Mouse (Mus musculus) erythroblast, embryonic 14.5 days (primary cell): ENCODE data around the gene Hnrnpul2. TPM values are rescaled to one million over a fixed set of nuclear protein-coding genes. Genes with fewer than 3 reads are reported as not detected.

Experiments
- H3K27me3 ChIP-seq: 2 replicates; pipeline ENCODE4 v1.6.1; 2012; ENCODE audit warnings: inconsistent platforms; ENCODE audit not compliant: control insufficient read depth
- H3K36me3 ChIP-seq: 2 replicates; pipeline ENCODE4 v1.6.1; 2012; ENCODE audit warnings: mild to moderate bottlenecking, inconsistent platforms; ENCODE audit not compliant: control insufficient read depth
- H3K4me1 ChIP-seq: 2 replicates; pipeline ENCODE4 v1.6.1; 2012; ENCODE audit warnings: inconsistent platforms; ENCODE audit not compliant: control insufficient read depth
- H3K4me3 ChIP-seq: replicated peaks from 2 replicates; pipeline ENCODE3; 2012; ENCODE audit warnings: moderate library complexity, mild to moderate bottlenecking, inconsistent platforms
- H3K9me3 ChIP-seq: 2 replicates; pipeline ENCODE4 v1.6.1; 2012; ENCODE audit warnings: low read length, inconsistent platforms, mixed read lengths; ENCODE audit not compliant: control insufficient read depth
- GATA1 ChIP-seq: IDR thresholded peaks from 2 replicates; pipeline ENCODE4 v1.6.1; 2012; ENCODE audit warnings: low read length, inconsistent platforms, mixed read lengths
- TAL1 ChIP-seq: IDR thresholded peaks from 3 replicates; pipeline ENCODE4 v1.6.1; 2012; ENCODE audit warnings: low read length, inconsistent platforms, mixed read lengths
- polyA plus RNA-seq: library from polyadenylated mRNA; stranded (reverse); fragments of >175 nt; gene quantifications from 2 replicates; pipeline ENCODE4 v1.2.3, GENCODE M21; 2012

The Hnrnpul2 gene
- polyA plus RNA-seq, 1 experiment: 10.2 TPM

DNA sequence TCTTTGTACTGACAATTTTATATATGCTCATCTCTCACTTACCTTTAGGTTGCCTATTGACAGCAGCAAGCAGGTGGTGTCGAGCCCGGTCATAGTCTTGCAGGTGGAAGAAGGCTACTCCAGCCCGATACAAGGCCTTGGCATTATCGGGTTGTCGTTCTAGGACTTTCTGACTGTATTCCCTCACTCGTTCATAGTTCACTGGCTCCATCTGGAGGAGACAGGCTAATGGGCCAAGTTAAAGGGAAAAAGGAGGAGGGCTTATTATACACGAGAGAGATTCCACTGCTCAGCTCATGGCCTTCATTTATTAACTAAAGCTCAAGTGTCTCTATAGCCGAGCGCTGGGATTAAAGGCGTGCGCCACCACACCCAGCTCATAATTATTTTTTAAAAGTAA, 4.0 kb upstream of the Hnrnpul2 start:
- Histone ChIP-seq H3K36me3 (peaks cover 70% of the 10 kb centered on the region), H3K27me3 (no peaks in the 10 kb centered on the region), H3K4me3 (no peak overlapping the region), H3K4me1 (peaks cover 37% of the 10 kb centered on the region), H3K9me3 (no peaks in the 10 kb centered on the region)
- TF ChIP-seq TAL1 (no peak), GATA1 (no peak)

DNA sequence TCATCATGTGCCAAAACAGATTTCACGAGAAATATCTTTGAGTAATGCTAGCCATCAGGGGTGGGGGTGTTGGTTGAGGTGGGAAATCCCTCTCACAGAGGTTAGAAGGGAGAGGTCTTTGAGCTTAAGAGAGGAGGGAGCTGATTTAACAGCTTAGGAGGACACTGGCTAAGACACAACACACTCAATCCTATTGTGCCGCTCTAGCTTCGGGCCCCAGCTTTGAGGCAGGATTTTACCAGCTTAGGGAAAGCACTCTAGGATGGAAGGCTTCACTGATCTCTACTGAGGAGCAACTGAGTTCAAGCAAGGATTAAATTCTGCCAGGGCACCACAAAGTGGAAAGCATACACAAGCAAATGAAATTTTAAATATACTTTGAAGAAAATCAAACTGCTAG, 2.8 kb upstream of the Hnrnpul2 start:
- H3K4me1 ChIP-seq: peaks cover 40% of the 10 kb centered on the region
- peaks cover 71% of the 10 kb centered on the region for H3K36me3 ChIP-seq
- TF ChIP-seq TAL1 (no peak), GATA1 (no peak)
- H3K9me3 ChIP-seq: no peaks in the 10 kb centered on the region
- no peaks in the 10 kb centered on the region for H3K27me3 ChIP-seq
- H3K4me3 ChIP-seq: peak overlapping the region; percentile 100

DNA sequence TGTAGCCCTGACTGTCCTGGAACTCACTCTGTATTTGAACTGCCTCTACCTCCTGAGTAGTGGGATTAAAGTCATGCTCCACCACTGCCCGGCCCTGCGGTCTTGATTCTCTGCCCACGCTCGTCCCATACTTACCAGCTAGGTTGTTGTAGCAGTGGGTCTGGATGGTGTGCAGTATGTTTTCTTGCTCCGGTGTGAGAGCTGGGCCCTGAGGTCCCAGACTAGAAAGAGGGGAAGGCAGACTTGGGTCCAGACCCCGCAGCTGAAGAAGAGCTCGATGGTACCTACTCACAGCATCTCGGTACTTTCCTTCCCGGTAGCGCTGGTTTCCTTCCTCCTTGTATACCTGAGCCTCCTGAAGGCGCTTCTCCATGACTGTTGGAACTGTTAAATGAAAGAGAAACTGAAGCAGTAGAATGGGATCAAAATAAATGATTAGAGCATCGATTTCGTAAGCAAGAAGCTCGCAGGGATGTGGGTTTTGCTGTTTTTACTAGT, 1.5 kb upstream of the Hnrnpul2 start:
- peaks cover 71% of the 10 kb centered on the region for H3K36me3 ChIP-seq
- H3K4me3 ChIP-seq: peak overlapping the region; percentile 100
- TF ChIP-seq TAL1 (no peak), GATA1 (no peak)
- no peaks in the 10 kb centered on the region for H3K27me3 ChIP-seq
- H3K9me3 ChIP-seq: no peaks in the 10 kb centered on the region
- H3K4me1 ChIP-seq: peaks cover 52% of the 10 kb centered on the region

DNA sequence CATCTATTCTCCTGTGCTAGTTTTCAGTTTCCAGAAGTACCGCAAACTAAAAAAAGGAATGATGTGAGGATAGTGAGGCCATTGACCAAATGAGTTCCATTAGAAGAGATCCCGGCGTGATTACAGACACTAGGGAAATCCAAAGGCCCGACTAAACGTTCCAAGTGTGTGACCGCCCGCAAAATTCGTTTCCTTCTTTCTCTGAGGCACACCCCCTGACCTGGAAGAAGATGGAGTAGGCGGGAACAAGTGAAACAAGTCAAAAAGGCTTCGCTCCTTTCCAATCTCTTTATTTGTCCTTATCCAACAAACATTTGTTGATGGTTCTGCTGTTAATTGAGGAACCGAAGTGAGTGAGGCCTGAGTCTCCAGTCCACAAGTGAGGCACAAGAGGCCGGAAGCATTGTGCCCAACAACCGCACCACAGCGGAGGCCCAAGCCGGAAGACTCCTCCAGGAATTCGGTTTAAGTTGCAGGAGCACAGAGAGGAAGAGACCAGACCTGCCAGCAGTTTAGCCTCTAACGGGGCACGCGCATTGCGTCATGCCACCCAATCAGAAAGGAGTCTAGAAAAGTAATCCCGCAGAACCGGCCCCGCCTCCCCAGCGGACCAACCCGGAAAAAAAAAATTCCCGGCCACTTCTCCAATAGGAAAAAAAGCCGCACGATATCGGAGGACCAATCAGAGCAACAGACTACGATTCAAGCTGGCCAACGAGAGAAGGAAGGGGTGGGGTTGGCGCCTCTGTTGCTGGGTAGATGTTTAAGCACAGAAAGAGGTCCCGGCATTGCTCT, 812 bp upstream of the Hnrnpul2 start, which contains the start of gene Ttc9c:
Ttc9c (minus strand) TSS at position 533 of the 795 bp plus-strand sequence.
- Histone ChIP-seq H3K27me3 (no peaks in the 10 kb centered on the region), H3K4me1 (peaks cover 50% of the 10 kb centered on the region), H3K9me3 (no peaks in the 10 kb centered on the region), H3K4me3 (peak within 1 kb of the TSS; percentile 100), H3K36me3 (peaks cover 71% of the 10 kb centered on the region)
- 0 out of 2 replicates have a peak, but pooled peaks have one; percentile 12 for TF ChIP-seq GATA1
- no peak for TF ChIP-seq TAL1

DNA sequence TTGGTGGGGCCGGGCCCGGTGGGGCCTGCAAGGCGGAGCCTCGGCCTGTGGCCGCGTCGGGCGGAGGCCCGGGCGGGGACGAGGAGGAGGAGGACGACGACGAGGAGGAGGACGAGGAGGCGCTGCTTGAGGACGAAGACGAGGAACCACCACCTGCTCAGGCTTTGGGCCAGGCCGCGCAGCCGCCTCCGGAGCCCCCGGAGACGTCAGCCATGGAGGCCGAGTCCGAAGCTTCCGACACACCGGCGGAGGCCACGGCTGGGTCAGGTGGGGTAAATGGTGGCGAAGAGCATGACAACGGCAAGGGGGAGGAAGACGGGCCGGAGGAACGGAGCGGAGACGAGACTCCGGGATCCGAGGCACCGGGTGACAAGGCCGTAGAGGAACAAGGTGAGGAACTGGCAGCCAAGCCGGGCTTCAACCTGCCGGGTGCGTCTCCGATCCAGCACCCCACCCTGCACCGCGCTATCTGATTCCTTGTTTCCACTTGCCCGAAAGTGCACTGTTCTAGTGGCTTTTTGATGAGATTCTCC, 680 bp downstream of the Hnrnpul2 start:
- Histone ChIP-seq H3K27me3 (no peaks in the 10 kb centered on the region), H3K4me1 (peaks cover 45% of the 10 kb centered on the region), H3K4me3 (peak overlapping the region; percentile 100), H3K9me3 (no peaks in the 10 kb centered on the region), H3K36me3 (peaks cover 72% of the 10 kb centered on the region)
- TF ChIP-seq TAL1 (no peak), GATA1 (peak; percentile 97)

DNA sequence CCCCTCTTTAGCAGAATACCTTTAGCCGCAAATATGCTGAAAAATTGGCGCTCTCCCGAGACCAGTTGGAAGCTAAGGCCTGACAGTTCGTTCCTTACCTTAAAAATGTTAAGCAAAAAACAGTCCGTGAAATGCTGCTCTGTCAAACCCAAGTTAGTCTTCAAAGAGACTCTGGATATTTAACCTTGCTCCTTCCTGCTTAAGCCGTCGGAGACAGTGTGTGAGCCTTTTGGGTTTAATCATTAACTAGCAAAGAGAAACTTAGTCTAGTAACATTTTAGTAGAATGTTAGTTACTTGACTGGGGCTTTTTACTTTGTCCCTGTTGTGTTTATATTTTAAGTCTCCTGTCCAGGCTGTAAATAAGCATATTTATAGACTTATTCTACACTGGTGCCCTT, 1.3 kb downstream of the Hnrnpul2 start:
- Histone ChIP-seq H3K9me3 (no peaks in the 10 kb centered on the region), H3K36me3 (peaks cover 73% of the 10 kb centered on the region), H3K27me3 (no peaks in the 10 kb centered on the region), H3K4me1 (peaks cover 41% of the 10 kb centered on the region), H3K4me3 (peak overlapping the region; percentile 100)
- no peak for TF ChIP-seq GATA1
- no peak for TF ChIP-seq TAL1

DNA sequence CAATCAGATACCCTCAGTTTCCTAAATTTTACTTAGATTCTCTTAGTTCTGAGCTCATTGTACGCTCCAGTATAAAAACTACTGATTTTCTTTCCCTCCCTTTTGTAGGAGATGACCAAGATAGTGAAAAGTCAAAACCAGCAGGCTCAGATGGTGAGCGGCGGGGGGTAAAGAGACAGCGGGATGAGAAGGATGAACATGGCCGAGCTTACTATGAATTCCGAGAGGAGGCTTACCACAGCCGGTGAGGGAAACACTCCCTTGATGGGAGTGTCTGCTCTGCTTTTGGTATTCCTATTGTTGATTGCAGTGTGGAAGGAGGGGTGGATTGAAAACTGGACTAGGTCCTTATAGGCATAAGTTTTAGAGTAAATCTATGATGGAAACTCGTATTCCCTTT, 2.9 kb downstream of the Hnrnpul2 start:
- H3K36me3 ChIP-seq: peaks cover 76% of the 10 kb centered on the region

DNA sequence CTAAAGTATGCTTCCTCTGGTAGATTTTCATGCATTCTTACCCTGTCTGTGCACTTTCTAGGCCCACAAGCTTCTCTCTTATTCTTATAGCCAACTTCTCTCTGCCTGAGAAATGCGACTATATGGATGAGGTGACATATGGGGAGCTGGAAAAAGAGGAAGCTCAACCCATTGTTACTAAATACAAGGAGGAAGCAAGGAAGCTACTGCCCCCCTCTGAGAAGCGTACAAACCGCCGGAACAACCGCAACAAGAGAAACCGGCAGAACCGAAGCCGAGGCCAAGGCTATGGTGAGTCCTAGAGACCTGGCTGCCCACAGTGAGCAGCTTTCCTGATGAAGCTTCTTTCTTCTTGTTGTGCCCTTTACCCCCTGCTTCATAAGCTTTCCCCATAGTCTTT, 9.8 kb downstream of the Hnrnpul2 start, which contains the start of gene AC129217.1:
AC129217.1 (plus strand) TSS at position 114 of the 400 bp plus-strand sequence.
- Histone ChIP-seq H3K36me3 (peaks cover 100% of the 10 kb centered on the region), H3K27me3 (no peaks in the 10 kb centered on the region), H3K4me1 (peaks cover 8% of the 10 kb centered on the region), H3K4me3 (no peak within 1 kb of the TSS), H3K9me3 (no peaks in the 10 kb centered on the region)
- no peak for TF ChIP-seq GATA1
- TF ChIP-seq TAL1: no peak

More for the DNA sequence above, 2.9 kb downstream of the Hnrnpul2 start:
- no peaks in the 10 kb centered on the region for H3K9me3 ChIP-seq
- peaks cover 28% of the 10 kb centered on the region for H3K4me1 ChIP-seq
- H3K27me3 ChIP-seq: no peaks in the 10 kb centered on the region
- H3K4me3 ChIP-seq: peak overlapping the region; percentile 50
- TF ChIP-seq TAL1 (no peak), GATA1 (no peak)

DNA sequence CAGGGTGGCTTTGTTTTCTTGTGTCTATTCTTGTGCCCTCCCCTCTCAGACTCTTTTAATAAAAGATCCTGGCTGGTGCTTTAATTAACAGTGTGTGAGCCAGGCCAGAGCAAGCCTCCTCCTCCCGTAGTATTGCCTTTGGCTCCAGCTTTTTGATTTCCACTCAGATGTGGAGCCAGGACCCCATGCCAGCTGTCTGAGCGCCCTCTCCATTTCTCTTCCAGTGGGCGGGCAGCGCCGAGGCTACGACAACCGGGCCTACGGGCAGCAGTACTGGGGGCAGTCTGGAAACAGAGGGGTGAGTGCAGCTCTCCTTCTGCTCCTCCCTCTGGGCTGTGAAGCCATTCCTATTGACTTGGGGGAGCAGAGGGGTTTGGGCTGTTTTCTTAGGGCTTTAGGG, 10.9 kb downstream of the Hnrnpul2 start:
- H3K9me3 ChIP-seq: no peaks in the 10 kb centered on the region
- H3K4me1 ChIP-seq: peaks cover 9% of the 10 kb centered on the region
- no peak overlapping the region for H3K4me3 ChIP-seq
- peaks cover 100% of the 10 kb centered on the region for H3K36me3 ChIP-seq
- H3K27me3 ChIP-seq: no peaks in the 10 kb centered on the region
- TF ChIP-seq TAL1 (no peak), GATA1 (no peak)
